Mouse (Mus musculus) MEL (cell line): ENCODE results near the gene Rasgef1b. TPM values are rescaled to one million over a fixed set of nuclear protein-coding genes. Genes with fewer than 3 reads are reported as not detected.

Experiments used
- DNase-seq: peaks from one replicate; pipeline ENCODE4 v3.0.0; 2011; ENCODE audit warnings: low read depth, low spot score
- H3K27ac ChIP-seq: 2 replicates; pipeline ENCODE4 v1.5.1; 2012; ENCODE audit warnings: low read depth, mild to moderate bottlenecking, control low read depth, low read length, moderate library complexity; ENCODE audit not compliant: control insufficient read depth
- H3K27me3 ChIP-seq, 2 experiments: fragments of 150-350 bp in 1 of 2; sonication (generic) in 1 of 2; 2 replicates each; pipeline ENCODE4 v1.6.1; 2012; ENCODE audit warnings: low read length in 2 of 2, mild to moderate bottlenecking in 2 of 2, improper control_type of control experiment in 1 of 2, moderate library complexity in 1 of 2; ENCODE audit not compliant: insufficient read depth in 2 of 2, control insufficient read depth in 1 of 2
- H3K36me3 ChIP-seq, 2 experiments: 2 replicates each; pipeline ENCODE4 v1.6.1; 2012 to 2014; ENCODE audit warnings: low read length in 2 of 2, improper control_type of control experiment in 1 of 2, inconsistent platforms in 1 of 2, mild to moderate bottlenecking in 1 of 2; ENCODE audit not compliant: insufficient read depth in 2 of 2, control insufficient read depth in 1 of 2
- H3K4me1 ChIP-seq, 2 experiments: fragments of 150-350 bp in 1 of 2; sonication (generic) in 1 of 2; 2 replicates each; pipeline ENCODE4 v1.6.1; 2012; ENCODE audit warnings: low read length in 2 of 2, improper control_type of control experiment in 1 of 2, mild to moderate bottlenecking in 1 of 2; ENCODE audit not compliant: insufficient read depth in 2 of 2, control insufficient read depth in 1 of 2
- H3K4me3 ChIP-seq, 2 experiments: fragments of 150-350 bp in 1 of 2; sonication (generic) in 1 of 2; 2 replicates each; pipeline ENCODE4 v1.5.1; 2012; ENCODE audit warnings: low read depth in 2 of 2, low read length in 2 of 2, mild to moderate bottlenecking in 2 of 2, moderate library complexity in 2 of 2, control low read depth in 1 of 2, improper control_type of control experiment in 1 of 2; ENCODE audit not compliant: control insufficient read depth in 1 of 2, insufficient read depth in 1 of 2
- H3K79me2 ChIP-seq: 2 replicates; pipeline ENCODE4 v1.6.1; 2012; ENCODE audit warnings: mild to moderate bottlenecking, low read length, moderate library complexity; ENCODE audit not compliant: control insufficient read depth, poor library complexity, insufficient read depth
- H3K9ac ChIP-seq: 2 replicates; pipeline ENCODE4 v1.6.1; 2012; ENCODE audit warnings: low read depth, mild to moderate bottlenecking, control low read depth, low read length, moderate library complexity; ENCODE audit not compliant: control insufficient read depth, poor library complexity, severe bottlenecking
- H3K9me3 ChIP-seq: fragments of 150-350 bp; sonication (generic); replicated peaks from 2 replicates; pipeline ENCODE4 v1.6.1; 2012; ENCODE audit warnings: mild to moderate bottlenecking, low read length, improper control_type of control experiment, moderate library complexity; ENCODE audit not compliant: insufficient read depth
- CHD2 ChIP-seq: IDR thresholded peaks from 2 replicates; pipeline ENCODE4 v1.6.1; 2011; ENCODE audit warnings: low read length, improper control_type of control experiment
- GABPA ChIP-seq: IDR thresholded peaks from 2 replicates; pipeline ENCODE4 v1.6.1; 2012; ENCODE audit warnings: low read depth, mild to moderate bottlenecking, inconsistent platforms, low read length, improper control_type of control experiment, moderate library complexity
- JUND ChIP-seq: IDR thresholded peaks from 2 replicates; pipeline ENCODE4 v1.6.1; 2011; ENCODE audit warnings: low read depth, mild to moderate bottlenecking, improper control_type of control experiment, low read length
- KAT2A ChIP-seq: conservative IDR thresholded peaks from 2 replicates; pipeline ENCODE4 v1.6.1; 2012; ENCODE audit warnings: low read depth, low read length, improper control_type of control experiment, inconsistent platforms
- MAFK ChIP-seq: IDR thresholded peaks from 2 replicates; pipeline ENCODE4 v1.6.1; 2011; ENCODE audit warnings: low read depth, mild to moderate bottlenecking, low read length, improper control_type of control experiment, borderline replicate concordance
- MAZ ChIP-seq: IDR thresholded peaks from 2 replicates; pipeline ENCODE4 v1.6.1; 2012; ENCODE audit warnings: low read depth, mild to moderate bottlenecking, inconsistent platforms, low read length, improper control_type of control experiment
- MEF2A ChIP-seq: IDR thresholded peaks from 2 replicates; pipeline ENCODE4 v1.6.1; 2014; ENCODE audit warnings: low read depth, mild to moderate bottlenecking, inconsistent platforms, low read length, improper control_type of control experiment; ENCODE audit not compliant: poor library complexity, insufficient replicate concordance, severe bottlenecking; ENCODE audit errors: extremely low read depth
- MYB ChIP-seq: IDR thresholded peaks from 2 replicates; pipeline ENCODE4 v1.6.1; 2011; ENCODE audit warnings: mild to moderate bottlenecking, low read depth, low read length, improper control_type of control experiment
- NELFE ChIP-seq: IDR thresholded peaks from 2 replicates; pipeline ENCODE4 v1.6.1; 2011; ENCODE audit warnings: low read depth, low read length, improper control_type of control experiment
- POLR2AphosphoS5 ChIP-seq: IDR thresholded peaks from 2 replicates; pipeline ENCODE4 v1.6.1; 2012; ENCODE audit warnings: low read depth, borderline replicate concordance, mild to moderate bottlenecking, inconsistent platforms, low read length, moderate library complexity, mixed read lengths
- UBTF ChIP-seq: IDR thresholded peaks from 2 replicates; pipeline ENCODE4 v1.6.1; 2012; ENCODE audit warnings: low read depth, mild to moderate bottlenecking, inconsistent platforms, low read length, improper control_type of control experiment, moderate library complexity, borderline replicate concordance; ENCODE audit not compliant: insufficient read depth
- USF2 ChIP-seq, 2 experiments: IDR thresholded peaks; 2 replicates each; pipeline ENCODE4 v1.6.1; 2011 to 2012; ENCODE audit warnings: improper control_type of control experiment in 2 of 2, low read length in 2 of 2, borderline replicate concordance in 1 of 2, inconsistent platforms in 1 of 2, low read depth in 1 of 2, mild to moderate bottlenecking in 1 of 2; ENCODE audit not compliant: insufficient read depth in 1 of 2
- polyA plus RNA-seq, 2 experiments: library from polyadenylated mRNA; stranded (reverse) in 1 of 2; unstranded in 1 of 2; fragments of >175 nt in 1 of 2; fragments of >200 nt in 1 of 2; gene quantifications; 2 replicates each; pipeline versions ENCODE4 v1.2.1 to v1.2.4; 2012; ENCODE audit warnings: low replicate concordance in 2 of 2, low read depth in 1 of 2; ENCODE audit not compliant: insufficient read length in 2 of 2, insufficient read depth in 1 of 2, missing spikeins in 1 of 2
- total RNA-seq: library from RNA; depleted of rRNA; stranded (reverse); fragments of 300-350 nt; gene quantifications from 2 replicates; pipeline ENCODE4 v1.2.3, GENCODE M21; 2012

Rasgef1b gene
- total and polyA plus RNA-seq, 3 experiments: not detected

DNA sequence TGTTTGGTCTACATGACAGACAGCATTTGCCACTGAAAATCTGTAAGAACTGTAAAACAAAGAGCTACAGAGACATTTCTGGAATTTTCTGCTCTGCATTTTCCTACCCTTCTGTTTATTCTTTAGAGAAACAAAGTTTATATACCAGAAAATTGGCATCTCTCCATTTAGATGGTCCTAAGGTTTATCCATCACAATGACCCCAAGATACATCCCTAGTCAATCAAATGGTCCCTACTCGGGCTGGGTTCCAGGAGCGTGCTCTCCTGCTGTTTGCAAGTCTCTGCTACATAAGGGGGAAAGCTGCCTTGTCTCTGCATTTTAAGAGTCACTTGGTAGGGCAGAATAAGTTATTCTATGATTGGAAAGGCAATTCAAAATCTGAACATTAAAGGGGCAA, 44.8 kb downstream of the Rasgef1b start:
- no peak for TF ChIP-seq USF2 (IDR thresholded peaks at IDR 0.05; ENCODE audit: borderline replicate concordance in 1 of 2, insufficient read depth in 1 of 2, low read depth in 1 of 2, low read length in 2 of 2)
- TF ChIP-seq GABPA: no peak
- no peak for TF ChIP-seq POLR2AphosphoS5
- no peak for TF ChIP-seq KAT2A
- TF ChIP-seq CHD2: no peak
- no peak for TF ChIP-seq NELFE
- TF ChIP-seq MAFK: no peak
- TF ChIP-seq MEF2A: no peak
- Histone ChIP-seq H3K27ac (no peak overlapping the region), H3K79me2 (no peaks in the 10 kb centered on the region), H3K4me1 (no peaks in the 10 kb centered on the region; a peak in 1 of 4 replicates), H3K9me3 (no peaks in the 10 kb centered on the region), H3K36me3 (no peaks in the 10 kb centered on the region), H3K27me3 (no peaks in the 10 kb centered on the region), H3K4me3 (no peak overlapping the region), H3K9ac (no peak overlapping the region)
- no peak for DNase-seq

DNA sequence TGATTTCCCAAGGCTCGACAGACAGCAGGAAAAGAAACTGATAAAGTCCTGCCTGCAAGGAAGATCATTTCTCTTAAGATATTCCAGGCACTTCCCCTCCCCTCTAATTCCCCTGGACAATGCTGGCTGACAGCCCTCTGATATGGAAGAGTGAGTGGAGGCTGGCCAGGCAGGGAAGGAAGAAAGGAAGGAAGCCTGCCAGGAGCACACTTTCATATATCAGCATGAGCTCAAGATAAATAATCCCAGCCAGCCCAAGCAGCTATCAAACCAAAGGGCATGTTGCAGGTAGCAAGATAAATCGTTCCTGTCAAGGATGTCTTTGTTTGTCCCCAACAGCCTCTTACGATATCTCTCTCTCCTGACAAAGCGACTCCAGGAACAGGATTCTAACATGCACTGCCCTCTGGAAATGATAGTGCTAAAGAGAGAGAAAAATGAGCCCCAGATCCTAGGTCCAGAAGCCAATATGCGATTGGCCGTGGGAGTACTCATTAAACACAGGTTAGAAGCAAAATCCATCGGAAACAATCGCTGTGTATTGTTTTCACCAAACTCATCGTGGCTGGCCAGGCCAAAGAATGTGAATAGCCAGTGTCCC, 58.8 kb downstream of the Rasgef1b start:
- Histone ChIP-seq H3K9ac (no peak overlapping the region), H3K4me3 (no peak overlapping the region), H3K4me1 (no peaks in the 10 kb centered on the region), H3K9me3 (no peaks in the 10 kb centered on the region), H3K27me3 (no peaks in the 10 kb centered on the region), H3K27ac (no peak overlapping the region), H3K79me2 (no peaks in the 10 kb centered on the region), H3K36me3 (no peaks in the 10 kb centered on the region)
- no peak for DNase-seq
- TF ChIP-seq UBTF (no peak), MYB (no peak)

DNA sequence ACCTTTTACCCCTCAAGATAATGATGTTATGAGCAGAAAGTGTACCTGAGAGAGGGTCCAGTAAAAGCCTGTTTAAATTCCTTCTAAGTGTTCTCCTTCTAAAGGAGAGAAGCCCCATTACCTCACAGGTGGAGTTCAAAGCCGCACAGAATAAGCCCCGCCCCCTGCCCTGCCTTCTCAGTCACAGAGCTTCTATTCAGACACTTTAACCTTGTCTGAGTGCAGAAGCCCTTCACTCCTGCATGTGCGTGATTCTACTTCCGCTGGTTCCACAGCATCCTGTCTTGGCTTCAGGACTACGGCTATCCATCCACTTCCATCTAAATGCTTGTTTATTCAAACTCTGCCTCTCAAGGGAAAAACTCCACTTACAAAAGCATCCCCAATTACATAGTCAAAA, 72.8 kb downstream of the Rasgef1b start:
- H3K4me1 ChIP-seq: no peaks in the 10 kb centered on the region
- no peaks in the 10 kb centered on the region for H3K27me3 ChIP-seq
- no peak overlapping the region for H3K27ac ChIP-seq
- no peaks in the 10 kb centered on the region for H3K79me2 ChIP-seq
- H3K36me3 ChIP-seq: no peaks in the 10 kb centered on the region
- no peak for TF ChIP-seq USF2 (IDR thresholded peaks at IDR 0.05; ENCODE audit: borderline replicate concordance in 1 of 2, insufficient read depth in 1 of 2, low read depth in 1 of 2, low read length in 2 of 2)
- TF ChIP-seq MAZ: no peak
- no peak for TF ChIP-seq JUND
- no peak for TF ChIP-seq NELFE
- no peak overlapping the region for H3K9ac ChIP-seq
- no peaks in the 10 kb centered on the region for H3K9me3 ChIP-seq
- H3K4me3 ChIP-seq: no peak overlapping the region
- DNase-seq: no peak
